Mouse (Mus musculus) layer of hippocampus, postnatal 25 days (tissue): ENCODE results near the gene Tbr1. TPM values are rescaled to one million over a fixed set of nuclear protein-coding genes. Genes with fewer than 3 reads are reported as not detected.

Source experiments
- DNase-seq, 2 experiments: peaks; one replicate each; pipeline ENCODE4 v3.0.0; 2022; ENCODE audit warnings: mixed read lengths in 2 of 2, low spot score in 1 of 2; ENCODE audit errors: extremely low spot score in 1 of 2
- total RNA-seq, 2 experiments: library from RNA; stranded (reverse); gene quantifications; 2 replicates each; pipeline ENCODE4 v1.2.3; 2021

Tbr1 gene
- total RNA-seq, result 10 to 100 TPM; 37.0 to 41.4 TPM

- DNase-seq, result peak in 1 of 2 experiments; percentile 37
Measured at GRCm38 (mm10) chr2:61802656-61803251, at the start of gene Tbr1. Gene Tbr1, plus strand, starts transcription at chr2:61802930.

- no peak for DNase-seq
Measured at GRCm38 (mm10) chr2:61754989-61755388, 47.7 kb upstream of the Tbr1 start.

GRCm38 (mm10) chr2:61759234-61759855 is 43.4 kb upstream of the Tbr1 start:
- no peak for DNase-seq

GRCm38 (mm10) chr2:61760044-61760443 is 42.7 kb upstream of the Tbr1 start:
- DNase-seq, result no peak

GRCm38 (mm10) chr2:61764470-61765105 is 38.1 kb upstream of the Tbr1 start:
- DNase-seq, result no peak

GRCm38 (mm10) chr2:61765526-61765925 is 37.2 kb upstream of the Tbr1 start:
- no peak for DNase-seq

GRCm38 (mm10) chr2:61780794-61781193 is 21.9 kb upstream of the Tbr1 start:
- DNase-seq, result no peak

- DNase-seq, result no peak
Measured at GRCm38 (mm10) chr2:61794960-61795359, 7.8 kb upstream of the Tbr1 start.

- no peak for DNase-seq
Measured at GRCm38 (mm10) chr2:61798048-61798447, 4.7 kb upstream of the Tbr1 start.

- DNase-seq, result peak in 1 of 2 experiments; percentile 35
Measured at GRCm38 (mm10) chr2:61803443-61804367, 975 bp downstream of the Tbr1 start.

GRCm38 (mm10) chr2:61804382-61804840 is 1.7 kb downstream of the Tbr1 start:
- DNase-seq, result peak; percentile 40 to 58

- DNase-seq, result peak; percentile 35 to 46
Measured at GRCm38 (mm10) chr2:61804841-61805540, 2.3 kb downstream of the Tbr1 start.

GRCm38 (mm10) chr2:61805541-61806345 is 3.0 kb downstream of the Tbr1 start:
- peak in 1 of 2 experiments; percentile 39 for DNase-seq

GRCm38 (mm10) chr2:61806346-61806825 is 3.7 kb downstream of the Tbr1 start:
- no peak for DNase-seq

- peak; percentile 24 to 45 for DNase-seq
Measured at GRCm38 (mm10) chr2:61807151-61807550, 4.4 kb downstream of the Tbr1 start.

GRCm38 (mm10) chr2:61807781-61808180 is 5.1 kb downstream of the Tbr1 start:
- DNase-seq, result no peak

GRCm38 (mm10) chr2:61808776-61809175 is 6.0 kb downstream of the Tbr1 start:
- peak in 1 of 2 experiments; percentile 16 for DNase-seq

- DNase-seq, result no peak
Measured at GRCm38 (mm10) chr2:61809381-61809780, 6.7 kb downstream of the Tbr1 start.

GRCm38 (mm10) chr2:61810751-61811150 is 8.0 kb downstream of the Tbr1 start:
- no peak for DNase-seq
